Mouse (Mus musculus) spleen, adult 2 months (tissue): ENCODE results near the gene Nprl2.

Experiments
- CTCF ChIP-seq: fragments of 200-500 bp; IDR thresholded peaks from 2 replicates; pipeline ENCODE4 v1.5.1; 2011; ENCODE audit warnings: mild to moderate bottlenecking, inconsistent platforms; ENCODE audit not compliant: insufficient read depth, insufficient read length, insufficient replicate concordance; ENCODE audit errors: extremely low read depth
- POLR2A ChIP-seq: fragments of 200-500 bp; IDR thresholded peaks from 2 replicates; pipeline ENCODE4 v1.6.1; 2011; ENCODE audit warnings: low read depth, low read length, inconsistent platforms

DNA sequence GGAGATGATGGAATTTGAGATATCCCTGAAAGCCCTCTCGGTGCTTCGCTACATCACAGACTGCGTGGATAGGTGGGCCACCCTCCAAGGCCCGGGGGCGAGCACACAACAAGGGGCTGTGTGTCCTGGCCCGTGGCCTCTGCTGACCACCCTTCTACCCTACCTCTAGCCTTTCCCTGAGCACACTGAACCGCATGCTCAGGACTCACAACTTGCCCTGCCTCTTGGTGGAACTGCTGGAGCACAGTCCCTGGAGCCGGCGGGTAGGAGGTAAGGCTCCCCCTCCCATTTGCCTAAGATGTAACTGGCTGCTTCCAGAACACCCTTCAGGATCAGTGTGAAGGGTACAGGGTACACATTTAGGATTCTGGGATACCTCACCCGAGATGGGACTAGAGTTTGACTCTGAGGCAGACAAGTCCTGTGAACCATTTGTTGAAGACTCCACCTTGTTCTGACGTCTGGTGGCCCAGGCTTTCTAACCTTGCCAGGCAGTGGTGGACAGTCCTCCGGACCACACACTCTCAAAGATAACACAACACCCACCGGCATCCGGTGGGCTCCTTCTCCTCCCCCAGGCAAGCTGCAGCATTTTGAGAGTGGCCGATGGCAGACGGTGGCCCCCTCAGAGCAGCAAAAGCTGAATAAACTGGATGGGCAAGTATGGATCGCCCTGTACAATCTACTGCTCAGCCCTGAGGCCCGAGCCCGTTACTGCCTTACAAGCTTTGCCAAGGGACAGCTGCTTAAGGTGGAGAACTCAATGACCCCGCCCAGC is 7.5 kb downstream of the Nprl2 start:
- TF ChIP-seq CTCF, result no peak
- no peak for TF ChIP-seq POLR2A
